Mouse (Mus musculus): ENCODE results near the gene Ralgps2. TPM values are rescaled to one million over a fixed set of nuclear protein-coding genes. Genes with fewer than 3 reads are reported as not detected.

Gene Ralgps2
- polyA plus RNA-seq, 1 experiment from 2014 or later: 13.1 TPM

DNA sequence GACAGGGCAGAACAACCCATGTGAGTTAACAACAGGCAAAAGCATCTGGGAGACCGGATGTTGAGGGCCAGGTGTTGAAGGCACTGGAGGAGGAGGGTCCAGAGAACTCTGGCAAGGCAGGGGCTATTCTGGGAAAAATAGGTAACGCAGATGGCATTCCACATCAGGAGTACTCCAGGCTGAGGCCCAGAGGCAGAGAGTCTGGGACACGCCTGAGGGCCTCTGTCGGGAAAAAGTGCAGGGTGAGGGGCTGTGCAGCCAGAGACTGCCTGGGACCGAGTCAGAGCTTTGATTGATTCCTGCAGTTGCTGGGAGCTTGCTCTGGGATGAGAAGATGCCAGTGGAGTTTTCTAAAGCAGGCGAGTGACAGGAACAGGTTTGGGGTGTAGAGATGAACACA is 160.4 kb downstream of the Ralgps2 start:
- no peak overlapping the region for H3K4me2 ChIP-seq (ENCODE audit: low read depth, low read length)
- no peaks in the 10 kb centered on the region for H3K9me3 ChIP-seq (replicated peaks; ENCODE audit: control insufficient read depth, low read length)
- no peak for ATAC-seq (ENCODE audit: low read depth)
- no peaks in the 10 kb centered on the region for H3K36me3 ChIP-seq (ENCODE audit: control insufficient read depth, insufficient read depth)
- no peak overlapping the region for H3K4me3 ChIP-seq (ENCODE audit: low read depth, low read length)
- H3K9ac ChIP-seq (ENCODE audit: low read depth, low read length): no peak overlapping the region
- no peaks in the 10 kb centered on the region for H3K27me3 ChIP-seq (ENCODE audit: control insufficient read depth, insufficient read depth, low read depth, low read length)
- no peak overlapping the region for H3K27ac ChIP-seq (ENCODE audit: low read length)
- 55% methylated on average over 6 of the region's 6 CpGs for WGBS (ENCODE audit: insufficient replicate concordance)
- no peaks in the 10 kb centered on the region for H3K4me1 ChIP-seq (ENCODE audit: control insufficient read depth, low read depth, low read length)

- H3K4me2 ChIP-seq (ENCODE audit: low read depth, low read length): no peak overlapping the region
- ATAC-seq (ENCODE audit: low read depth): no peak
- H3K4me1 ChIP-seq (ENCODE audit: control insufficient read depth, low read depth, low read length): no peaks in the 10 kb centered on the region
- no peak overlapping the region for H3K27ac ChIP-seq (ENCODE audit: low read length)
- no peak overlapping the region for H3K4me3 ChIP-seq (ENCODE audit: low read depth, low read length)
- H3K9me3 ChIP-seq (replicated peaks; ENCODE audit: control insufficient read depth, low read length): no peaks in the 10 kb centered on the region
- WGBS (ENCODE audit: insufficient replicate concordance): 79% methylated on average over 4 of the region's 4 CpGs
- H3K9ac ChIP-seq (ENCODE audit: low read depth, low read length): no peak overlapping the region
- no peaks in the 10 kb centered on the region for H3K27me3 ChIP-seq (ENCODE audit: control insufficient read depth, insufficient read depth, low read depth, low read length)
- no peaks in the 10 kb centered on the region for H3K36me3 ChIP-seq (ENCODE audit: control insufficient read depth, insufficient read depth)
These were observed 161.5 kb downstream of the Ralgps2 start for GRCm38 (mm10) chr1:156777896-156778295.

DNA sequence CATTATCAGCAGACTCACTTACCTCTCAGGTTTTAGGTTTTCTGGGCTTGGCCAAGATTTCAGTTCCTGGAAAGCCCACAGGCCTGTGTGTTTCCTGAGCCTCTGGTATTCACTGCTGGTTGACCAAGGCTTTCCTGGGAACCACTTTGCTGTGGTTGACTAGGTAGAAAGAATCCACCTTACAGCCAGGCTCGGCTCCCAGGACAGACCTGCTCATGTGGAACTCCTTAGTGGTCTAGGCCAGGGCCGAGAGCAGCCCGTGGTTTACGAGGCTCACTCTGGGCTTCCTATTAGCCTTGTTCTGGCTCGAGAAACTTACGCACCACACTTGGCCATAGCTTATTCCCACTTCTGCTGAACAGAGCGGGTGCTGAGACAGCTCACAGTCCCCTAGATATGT is 163.4 kb downstream of the Ralgps2 start:
- H3K4me2 ChIP-seq (ENCODE audit: low read depth, low read length): no peak overlapping the region
- H3K4me1 ChIP-seq (ENCODE audit: control insufficient read depth, low read depth, low read length): no peaks in the 10 kb centered on the region
- no peaks in the 10 kb centered on the region for H3K36me3 ChIP-seq (ENCODE audit: control insufficient read depth, insufficient read depth)
- H3K4me3 ChIP-seq (ENCODE audit: low read depth, low read length): no peak overlapping the region
- no peak overlapping the region for H3K27ac ChIP-seq (ENCODE audit: low read length)
- no peaks in the 10 kb centered on the region for H3K27me3 ChIP-seq (ENCODE audit: control insufficient read depth, insufficient read depth, low read depth, low read length)
- no peak for ATAC-seq (ENCODE audit: low read depth)
- WGBS (ENCODE audit: insufficient replicate concordance): 59% methylated on average over 7 of the region's 7 CpGs
- no peak overlapping the region for H3K9ac ChIP-seq (ENCODE audit: low read depth, low read length)
- H3K9me3 ChIP-seq (replicated peaks; ENCODE audit: control insufficient read depth, low read length): no peaks in the 10 kb centered on the region

- Histone ChIP-seq H3K27ac (ENCODE audit: low read length) (no peak overlapping the region), H3K36me3 (ENCODE audit: control insufficient read depth, insufficient read depth) (no peaks in the 10 kb centered on the region), H3K27me3 (ENCODE audit: control insufficient read depth, insufficient read depth, low read depth, low read length) (no peaks in the 10 kb centered on the region), H3K9ac (ENCODE audit: low read depth, low read length) (no peak overlapping the region), H3K4me3 (ENCODE audit: low read depth, low read length) (no peak overlapping the region), H3K4me1 (ENCODE audit: control insufficient read depth, low read depth, low read length) (no peaks in the 10 kb centered on the region), H3K9me3 (replicated peaks; ENCODE audit: control insufficient read depth, low read length) (no peaks in the 10 kb centered on the region), H3K4me2 (ENCODE audit: low read depth, low read length) (no peak overlapping the region)
- no peak for ATAC-seq (ENCODE audit: low read depth)
- 75% methylated on average over 4 of the region's 4 CpGs for WGBS (ENCODE audit: insufficient replicate concordance)
These were observed 164.2 kb downstream of the Ralgps2 start for GRCm38 (mm10) chr1:156775190-156775589.

GRCm38 (mm10) chr1:156770845-156771244 is 168.6 kb downstream of the Ralgps2 start:
- H3K4me2 ChIP-seq (ENCODE audit: low read depth, low read length): no peak overlapping the region
- no peaks in the 10 kb centered on the region for H3K27me3 ChIP-seq (ENCODE audit: control insufficient read depth, insufficient read depth, low read depth, low read length)
- H3K36me3 ChIP-seq (ENCODE audit: control insufficient read depth, insufficient read depth): no peaks in the 10 kb centered on the region
- 80% methylated on average over 10 of the region's 10 CpGs for WGBS (ENCODE audit: insufficient replicate concordance)
- no peak overlapping the region for H3K9ac ChIP-seq (ENCODE audit: low read depth, low read length)
- no peaks in the 10 kb centered on the region for H3K4me1 ChIP-seq (ENCODE audit: control insufficient read depth, low read depth, low read length)
- H3K27ac ChIP-seq (ENCODE audit: low read length): no peak overlapping the region
- H3K9me3 ChIP-seq (replicated peaks; ENCODE audit: control insufficient read depth, low read length): no peaks in the 10 kb centered on the region
- H3K4me3 ChIP-seq (ENCODE audit: low read depth, low read length): no peak overlapping the region
- no peak for ATAC-seq (ENCODE audit: low read depth)

DNA sequence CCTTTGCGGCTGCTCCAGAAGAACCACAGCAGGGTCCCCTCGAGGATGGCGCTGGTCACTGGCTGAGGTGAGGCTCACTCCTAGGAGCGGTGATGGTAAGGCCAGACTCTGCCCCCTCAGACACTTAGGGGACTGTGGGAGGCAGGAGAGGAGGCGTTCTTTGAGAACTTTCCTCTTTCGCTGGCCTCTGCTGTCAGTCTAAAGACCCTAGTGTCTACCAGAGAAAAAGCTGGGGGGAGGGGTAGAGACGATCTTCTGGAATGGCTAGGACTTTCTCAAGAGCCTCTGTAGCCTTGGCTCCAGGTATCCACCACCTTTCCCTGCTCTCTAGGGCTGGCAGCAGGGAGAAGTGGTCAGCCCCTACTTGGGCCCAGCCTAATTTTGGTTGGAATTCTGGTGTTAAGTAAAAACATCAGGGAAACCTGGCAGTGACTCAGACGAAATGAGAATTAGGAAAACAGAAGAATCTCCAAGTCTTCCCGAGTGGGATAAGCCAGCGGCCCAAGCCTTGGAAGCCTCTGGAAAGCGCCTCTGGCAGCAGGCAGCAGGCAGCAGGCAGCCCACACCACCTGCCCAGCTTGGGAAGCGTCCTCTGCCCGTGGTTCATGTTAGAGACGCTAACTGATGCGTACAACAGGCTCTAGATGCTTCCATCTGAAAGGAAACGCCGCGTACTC is 169.7 kb downstream of the Ralgps2 start:
- H3K4me2 ChIP-seq (ENCODE audit: low read depth, low read length): no peak overlapping the region
- H3K4me3 ChIP-seq (ENCODE audit: low read depth, low read length): no peak overlapping the region
- H3K36me3 ChIP-seq (ENCODE audit: control insufficient read depth, insufficient read depth): no peaks in the 10 kb centered on the region
- WGBS (ENCODE audit: insufficient replicate concordance): 72% methylated on average over 18 of the region's 18 CpGs
- H3K4me1 ChIP-seq (ENCODE audit: control insufficient read depth, low read depth, low read length): no peaks in the 10 kb centered on the region
- no peaks in the 10 kb centered on the region for H3K27me3 ChIP-seq (ENCODE audit: control insufficient read depth, insufficient read depth, low read depth, low read length)
- no peak for ATAC-seq (ENCODE audit: low read depth)
- H3K9me3 ChIP-seq (replicated peaks; ENCODE audit: control insufficient read depth, low read length): peaks cover under 1% of the 10 kb centered on the region; the same call in 1 of the 2 replicates
- H3K27ac ChIP-seq (ENCODE audit: low read length): no peak overlapping the region
- H3K9ac ChIP-seq (ENCODE audit: low read depth, low read length): no peak overlapping the region

- Histone ChIP-seq H3K4me2 (ENCODE audit: low read depth, low read length) (no peak overlapping the region), H3K27me3 (ENCODE audit: control insufficient read depth, insufficient read depth, low read depth, low read length) (no peaks in the 10 kb centered on the region), H3K4me3 (ENCODE audit: low read depth, low read length) (no peak overlapping the region), H3K36me3 (ENCODE audit: control insufficient read depth, insufficient read depth) (no peaks in the 10 kb centered on the region), H3K9ac (ENCODE audit: low read depth, low read length) (no peak overlapping the region), H3K9me3 (replicated peaks; ENCODE audit: control insufficient read depth, low read length) (peaks cover 2% of the 10 kb centered on the region; the same call in 1 of the 2 replicates), H3K4me1 (ENCODE audit: control insufficient read depth, low read depth, low read length) (no peaks in the 10 kb centered on the region), H3K27ac (ENCODE audit: low read length) (no peak overlapping the region)
- WGBS (ENCODE audit: insufficient replicate concordance): 68% methylated on average over 5 of the region's 5 CpGs
- ATAC-seq (ENCODE audit: low read depth): no peak
These were observed 170.3 kb downstream of the Ralgps2 start for GRCm38 (mm10) chr1:156769163-156769562.

DNA sequence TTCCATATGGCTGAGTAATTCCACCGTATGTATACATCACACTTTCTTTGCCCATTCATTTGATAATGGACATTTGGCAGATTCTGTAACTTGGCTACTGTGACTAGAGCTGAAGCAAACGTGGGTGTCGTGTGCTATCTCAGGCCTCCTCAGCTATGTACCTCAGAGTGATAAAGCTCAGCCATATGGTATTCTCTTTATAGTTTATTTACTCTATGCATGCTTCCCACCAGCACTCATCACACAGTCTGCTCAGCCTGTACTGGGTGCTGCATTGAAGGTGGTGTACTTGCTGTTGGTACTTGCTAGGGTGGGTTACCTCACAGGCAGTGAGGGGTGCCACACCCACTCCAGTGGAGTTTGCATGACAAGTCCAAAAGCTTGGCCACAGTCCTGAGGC is 174.1 kb downstream of the Ralgps2 start:
- no peak overlapping the region for H3K9ac ChIP-seq (ENCODE audit: low read depth, low read length)
- WGBS (ENCODE audit: insufficient replicate concordance): 80% methylated on average over 3 of the region's 3 CpGs
- no peak for ATAC-seq (ENCODE audit: low read depth)

GRCm38 (mm10) chr1:156764584-156764983 is 174.8 kb downstream of the Ralgps2 start:
- H3K9ac ChIP-seq (ENCODE audit: low read depth, low read length): no peak overlapping the region
- no peaks in the 10 kb centered on the region for H3K36me3 ChIP-seq (ENCODE audit: control insufficient read depth, insufficient read depth)
- peaks cover 2% of the 10 kb centered on the region; the same call in 1 of the 2 replicates for H3K9me3 ChIP-seq (replicated peaks; ENCODE audit: control insufficient read depth, low read length)
- H3K27me3 ChIP-seq (ENCODE audit: control insufficient read depth, insufficient read depth, low read depth, low read length): no peaks in the 10 kb centered on the region
- H3K4me1 ChIP-seq (ENCODE audit: control insufficient read depth, low read depth, low read length): no peaks in the 10 kb centered on the region
- no peak overlapping the region for H3K4me3 ChIP-seq (ENCODE audit: low read depth, low read length)
- H3K27ac ChIP-seq (ENCODE audit: low read length): no peak overlapping the region
- H3K4me2 ChIP-seq (ENCODE audit: low read depth, low read length): no peak overlapping the region
- 61% methylated on average over 6 of the region's 6 CpGs for WGBS (ENCODE audit: insufficient replicate concordance)
- no peak for ATAC-seq (ENCODE audit: low read depth)

More for the DNA sequence above, 174.1 kb downstream of the Ralgps2 start:
- Histone ChIP-seq H3K36me3 (ENCODE audit: control insufficient read depth, insufficient read depth) (no peaks in the 10 kb centered on the region), H3K4me3 (ENCODE audit: low read depth, low read length) (no peak overlapping the region), H3K27me3 (ENCODE audit: control insufficient read depth, insufficient read depth, low read depth, low read length) (no peaks in the 10 kb centered on the region), H3K27ac (ENCODE audit: low read length) (no peak overlapping the region), H3K9me3 (replicated peaks; ENCODE audit: control insufficient read depth, low read length) (peaks cover 2% of the 10 kb centered on the region; the same call in 1 of the 2 replicates), H3K4me2 (ENCODE audit: low read depth, low read length) (no peak overlapping the region), H3K4me1 (ENCODE audit: control insufficient read depth, low read depth, low read length) (no peaks in the 10 kb centered on the region)

Measured in liver, embryonic 16.5 days (tissue).